Mouse (Mus musculus): ENCODE measurements around the gene Prss33.

Prss33 gene

DNA sequence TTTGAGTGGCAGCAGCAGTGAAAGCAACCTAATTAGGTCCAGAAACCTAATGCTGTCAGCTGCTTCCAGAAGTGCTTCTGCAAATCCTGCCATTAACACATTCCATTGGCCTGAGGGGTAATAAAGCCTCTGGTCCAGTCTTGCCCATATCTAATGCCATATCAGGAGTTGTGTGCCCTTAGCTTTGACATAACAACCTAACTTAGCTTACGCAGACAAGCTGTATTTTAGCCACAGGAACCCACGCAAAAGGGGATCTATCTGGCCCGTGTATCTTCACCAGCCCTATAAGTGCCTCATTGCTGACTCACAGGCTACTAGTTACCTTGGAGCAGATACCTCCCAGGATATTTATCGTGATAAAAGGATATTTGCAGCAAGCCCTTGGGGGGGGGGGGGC is 10.3 kb downstream of the Prss33 start:
- no peak for DNase-seq

DNA sequence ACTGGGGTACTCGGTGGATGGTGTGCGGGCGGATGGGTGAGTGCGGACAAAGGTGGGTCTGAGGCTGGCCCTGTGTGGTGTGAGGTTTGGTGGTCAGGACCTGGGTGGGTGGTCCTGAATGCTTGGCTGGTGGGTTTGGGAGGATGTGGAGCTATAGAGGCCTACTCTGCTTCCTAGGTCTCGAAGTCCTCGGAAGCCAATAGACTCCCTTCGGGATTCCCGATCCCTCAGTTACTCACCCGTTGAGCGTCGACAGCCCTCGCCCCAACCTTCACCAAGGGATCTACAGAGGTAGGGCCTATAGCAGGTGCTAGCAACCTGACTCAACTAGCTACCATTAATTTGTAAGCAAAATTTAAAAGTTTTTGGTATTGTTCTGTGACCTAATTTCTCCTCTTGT is 12.2 kb downstream of the Prss33 start:
- no peak for DNase-seq

DNA sequence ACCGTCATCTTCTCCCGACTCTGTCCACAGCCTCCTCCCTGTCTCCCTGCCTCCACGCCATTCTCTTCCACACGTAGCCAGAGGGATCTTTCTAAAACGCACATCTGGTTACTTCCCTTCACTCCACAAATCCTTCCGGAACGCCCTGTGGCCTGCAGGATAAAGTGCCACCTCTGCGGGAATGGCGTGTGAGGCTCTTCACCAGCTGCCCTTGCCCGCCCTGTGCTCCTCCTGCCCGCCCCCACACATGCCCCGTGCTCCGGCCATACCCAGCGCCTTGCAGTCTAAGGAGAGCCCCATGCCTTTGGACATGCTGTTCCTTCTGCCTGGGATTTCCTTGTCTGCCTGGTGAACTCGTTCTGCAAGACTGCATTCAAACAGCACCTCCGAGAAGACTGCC is 12.8 kb downstream of the Prss33 start:
- DNase-seq, result no peak

GRCm38 (mm10) chr17:23822094-23822493 is 13.8 kb downstream of the Prss33 start:
- DNase-seq, result no peak

- no peak for DNase-seq
Measured at GRCm38 (mm10) chr17:23820731-23821130, 15.1 kb downstream of the Prss33 start.

- DNase-seq, result no peak
Measured at GRCm38 (mm10) chr17:23819235-23819634, 16.6 kb downstream of the Prss33 start.

DNA sequence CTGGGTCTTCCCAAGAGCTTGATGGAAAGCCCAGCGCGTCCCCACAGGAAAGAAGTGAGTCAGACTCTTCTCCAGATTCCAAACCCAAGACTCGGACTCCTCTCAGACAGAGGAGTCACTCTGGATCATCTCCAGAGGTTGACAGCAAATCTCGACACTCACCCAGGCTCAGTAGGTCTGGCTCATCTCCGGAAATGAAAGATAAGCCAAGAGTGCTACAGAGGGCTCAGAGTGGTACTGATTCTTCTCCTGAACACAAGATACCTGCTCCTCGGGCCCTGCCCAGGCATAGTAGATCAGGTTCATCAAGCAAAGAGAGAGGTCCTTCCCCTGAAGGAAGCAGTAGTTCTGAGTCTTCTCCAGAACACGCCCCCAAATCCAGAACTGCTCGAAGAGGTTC is 17.3 kb downstream of the Prss33 start:
- DNase-seq, result no peak

DNA sequence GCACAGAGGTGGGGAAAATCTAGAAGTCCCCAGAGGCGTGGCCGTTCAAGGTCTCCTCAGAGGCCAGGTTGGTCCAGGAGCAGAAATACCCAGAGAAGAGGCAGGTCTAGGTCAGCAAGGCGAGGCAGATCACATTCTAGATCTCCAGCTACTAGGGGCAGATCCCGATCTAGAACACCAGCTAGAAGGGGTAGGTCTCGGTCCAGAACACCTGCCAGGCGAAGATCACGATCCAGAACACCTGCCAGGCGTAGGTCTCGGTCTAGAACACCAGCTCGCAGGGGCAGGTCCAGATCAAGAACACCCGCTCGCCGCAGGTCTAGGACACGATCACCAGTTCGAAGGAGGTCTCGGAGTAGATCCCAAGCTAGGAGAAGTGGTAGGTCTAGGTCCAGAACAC is 20.2 kb downstream of the Prss33 start:
- DNase-seq, result no peak

- DNase-seq, result no peak
Measured at GRCm38 (mm10) chr17:23807918-23808317, 27.9 kb downstream of the Prss33 start.

DNA sequence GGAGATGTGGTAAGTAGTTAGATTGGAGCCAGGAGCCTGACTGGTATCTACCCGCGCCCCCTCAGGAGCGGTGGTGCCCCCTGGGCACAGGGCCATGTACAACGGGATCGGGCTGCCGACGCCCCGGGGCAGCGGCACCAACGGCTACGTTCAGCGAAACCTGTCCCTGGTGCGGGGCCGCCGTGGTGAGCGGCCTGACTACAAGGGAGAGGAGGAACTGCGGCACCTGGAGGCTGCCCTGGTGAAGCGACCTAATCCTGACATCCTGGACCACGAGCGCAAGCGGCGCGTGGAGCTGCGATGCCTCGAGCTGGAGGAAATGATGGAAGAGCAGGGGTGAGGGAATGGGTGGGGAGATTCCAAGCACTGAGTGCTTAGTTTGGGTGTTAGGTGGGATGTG is 29.0 kb downstream of the Prss33 start:
- DNase-seq, result peak; percentile 41 to 56

DNA sequence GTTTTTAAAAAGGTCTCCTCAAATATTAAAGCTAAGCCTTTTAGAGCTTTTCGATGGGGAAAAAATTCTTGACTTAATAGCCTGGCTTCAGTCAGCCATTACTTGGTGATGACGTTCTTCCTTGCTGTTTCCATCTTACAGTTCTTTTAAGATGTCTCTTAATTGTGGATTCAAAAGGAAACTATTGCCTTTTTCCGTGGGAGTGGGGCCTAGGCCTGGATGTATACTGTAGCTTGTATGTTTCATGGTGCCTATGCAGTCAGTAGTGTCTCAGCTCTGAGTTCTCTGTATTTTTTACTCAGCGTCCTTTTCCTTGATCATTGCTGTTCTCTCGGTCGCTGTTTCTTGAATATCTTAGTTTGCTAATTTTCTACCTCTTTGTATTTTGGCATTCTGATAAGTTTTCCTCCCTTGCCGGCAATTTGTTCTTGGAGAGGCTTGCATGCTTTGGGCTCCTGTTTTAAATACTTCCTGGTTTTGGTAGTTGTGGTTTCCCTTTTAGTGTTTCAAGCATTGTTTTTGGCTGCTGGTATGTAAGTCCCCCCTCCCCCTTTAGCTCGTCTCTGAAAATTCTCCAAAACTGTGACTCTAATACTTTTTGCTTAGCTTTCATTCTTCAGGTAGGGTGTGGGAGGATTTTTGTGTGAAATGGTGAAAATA is 31.3 kb downstream of the Prss33 start:
- DNase-seq, result no peak

- peak; percentile 85 to 89 for DNase-seq
Measured at GRCm38 (mm10) chr17:23803366-23804041, 32.4 kb downstream of the Prss33 start.

DNA sequence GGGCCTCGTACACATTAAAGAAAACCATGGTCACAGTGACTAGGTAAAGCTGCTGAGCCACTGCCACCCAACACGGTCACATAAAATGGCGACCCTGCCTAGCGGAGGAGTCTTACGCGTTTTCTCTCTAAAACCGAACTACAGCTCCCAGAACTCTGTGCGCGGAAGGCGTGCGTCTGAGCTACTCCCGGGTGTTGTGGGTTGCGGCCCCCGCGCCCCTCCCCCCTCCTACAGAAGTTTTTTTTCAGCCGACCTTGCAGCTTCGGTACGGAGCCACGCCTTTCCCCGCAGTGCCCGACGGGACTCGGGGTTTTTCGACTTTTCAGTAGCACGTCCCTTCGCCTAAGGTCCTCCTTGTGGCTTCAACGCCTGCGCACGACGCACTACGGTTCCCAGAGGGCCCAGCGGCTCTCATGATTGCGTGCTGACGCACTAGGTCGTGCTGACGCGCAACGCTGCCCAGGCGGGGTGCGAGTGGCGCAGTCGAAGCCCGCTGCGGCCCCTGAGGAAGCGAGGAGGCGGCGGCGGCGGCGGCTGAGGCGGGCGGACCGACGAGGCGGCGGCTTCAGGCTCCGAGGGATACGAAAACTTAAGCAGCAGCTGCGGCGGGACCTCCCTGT is 33.0 kb downstream of the Prss33 start:
- peak; percentile 98 to 100 for DNase-seq

- DNase-seq, result no peak
Measured at GRCm38 (mm10) chr17:23801627-23802026, 34.2 kb downstream of the Prss33 start.

GRCm38 (mm10) chr17:23797316-23797715 is 38.5 kb downstream of the Prss33 start:
- no peak for DNase-seq

- DNase-seq, result no peak
Measured at GRCm38 (mm10) chr17:23795323-23795722, 40.5 kb downstream of the Prss33 start.

DNA sequence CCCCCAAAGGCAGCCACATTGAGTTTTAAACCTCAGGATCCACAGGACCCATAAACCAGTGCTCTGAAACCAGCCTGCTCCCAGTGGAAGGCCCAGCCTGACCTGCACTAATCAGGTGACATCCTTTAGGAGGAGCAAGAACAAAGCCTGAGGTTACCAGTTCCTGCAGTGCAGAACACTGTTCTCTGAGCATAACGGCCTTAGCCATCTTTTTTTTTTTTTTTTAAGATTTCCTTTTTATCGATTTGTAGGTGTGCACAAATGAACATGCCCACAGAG is 44.8 kb downstream of the Prss33 start:
- DNase-seq, result no peak

- peak; percentile 73 to 77 for DNase-seq
Measured at GRCm38 (mm10) chr17:23790269-23791078, 45.4 kb downstream of the Prss33 start, which contains the start of gene Srrm2. TSS of gene Srrm2 (plus strand) at chr17:23790532.

DNA sequence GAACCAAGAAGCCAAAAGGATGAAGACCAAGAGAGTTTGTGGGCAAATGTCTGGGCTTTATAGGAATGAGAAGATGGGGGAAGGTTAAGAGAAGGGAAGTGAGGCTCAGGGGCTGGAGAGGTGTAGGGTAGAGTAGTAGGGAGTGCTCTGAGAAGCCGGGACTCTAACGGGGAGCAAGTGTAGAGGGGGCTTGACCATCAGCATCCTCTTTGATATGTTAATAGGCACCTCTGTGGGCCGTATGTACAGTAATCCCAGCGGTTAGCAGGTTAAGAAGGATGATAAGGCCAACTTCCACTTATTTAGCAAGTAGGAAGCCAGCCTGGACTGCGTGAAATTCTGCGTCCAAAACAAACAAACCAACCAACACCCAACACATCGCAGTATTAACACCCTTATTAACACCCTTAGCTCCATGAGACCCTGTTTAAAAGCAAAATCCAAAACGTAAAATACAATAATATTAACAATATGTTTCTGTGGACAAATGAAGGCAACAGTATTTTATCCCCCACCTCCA is 46.0 kb downstream of the Prss33 start:
- no peak for DNase-seq

- DNase-seq, result no peak
Measured at GRCm38 (mm10) chr17:23788973-23789372, 46.9 kb downstream of the Prss33 start.

GRCm38 (mm10) chr17:23786510-23786931 is 49.3 kb downstream of the Prss33 start:
- DNase-seq, result peak in 1 of 2 experiments; percentile 15

- DNase-seq, result peak; percentile 85
Measured at GRCm38 (mm10) chr17:23785561-23786471, 50.0 kb downstream of the Prss33 start, which contains the start of gene Flywch2. TSS of gene Flywch2 (minus strand) at chr17:23786081.
